Mouse (Mus musculus): ENCODE measurements around the gene Vps9d1. TPM values are rescaled to one million over a fixed set of nuclear protein-coding genes. Genes with fewer than 3 reads are reported as not detected.
A peak's percentile ranks its signal among the peaks of the same experiment; 100 is the strongest.

Gene Vps9d1
- total RNA-seq, 2 experiments from 2014 or later = 4.6 to 12.1 TPM

DNA sequence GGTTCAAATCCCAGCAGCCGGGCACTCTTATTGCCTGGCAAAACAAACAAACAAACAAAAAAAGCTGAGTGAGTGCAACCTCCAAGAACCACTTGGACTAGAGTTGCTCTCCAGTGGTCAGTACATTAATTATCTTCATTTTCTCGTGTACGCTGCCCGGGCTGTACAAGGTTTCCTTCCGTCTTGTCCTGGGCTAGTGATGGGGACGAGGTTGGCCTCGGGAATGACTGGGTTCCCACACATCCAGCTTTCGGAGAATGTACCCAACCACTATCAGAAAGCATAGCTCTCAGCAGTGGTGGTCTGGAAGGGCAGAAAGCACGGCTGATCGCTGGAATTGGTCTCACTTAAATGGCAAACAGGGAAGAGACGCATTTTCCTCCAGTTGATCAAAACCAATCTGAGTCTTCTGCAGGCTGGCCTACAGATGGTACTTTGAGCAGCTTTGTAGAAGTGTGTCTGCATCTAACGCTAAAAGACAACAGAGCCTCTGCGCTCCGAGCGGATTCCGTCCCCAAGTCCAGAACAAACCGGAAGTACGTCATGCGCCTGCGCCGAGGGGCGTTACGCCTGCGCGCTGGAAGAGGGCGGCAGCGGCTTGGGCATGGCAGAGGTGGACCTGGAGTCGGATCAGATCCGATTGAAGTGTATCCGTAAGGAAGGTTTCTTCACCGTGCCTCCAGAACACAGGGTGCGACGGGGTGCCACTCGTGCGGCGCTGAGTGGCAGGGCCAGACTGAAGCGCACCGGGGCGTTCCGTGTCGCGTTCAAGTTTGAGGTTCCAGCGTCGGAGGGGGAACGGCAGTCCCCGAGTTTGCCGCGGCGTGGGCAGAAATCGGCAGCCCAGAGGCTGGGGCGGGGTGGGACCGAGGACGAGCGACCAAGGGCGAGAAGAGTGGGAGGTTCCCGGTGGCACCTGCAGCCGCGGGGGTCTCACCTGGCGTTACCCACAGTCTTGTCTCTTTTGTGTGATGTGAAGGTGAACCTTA lies 29.6 kb downstream of the Vps9d1 start, which contains the start of gene Cdk10:
TSS of gene Cdk10 (plus strand) at position 565 of the 989 bp plus-strand sequence.
- ATAC-seq (replicated peaks; ENCODE audit: low FRiP score, low TSS enrichment, poor library complexity, severe bottlenecking) = peak; percentile 91

DNA sequence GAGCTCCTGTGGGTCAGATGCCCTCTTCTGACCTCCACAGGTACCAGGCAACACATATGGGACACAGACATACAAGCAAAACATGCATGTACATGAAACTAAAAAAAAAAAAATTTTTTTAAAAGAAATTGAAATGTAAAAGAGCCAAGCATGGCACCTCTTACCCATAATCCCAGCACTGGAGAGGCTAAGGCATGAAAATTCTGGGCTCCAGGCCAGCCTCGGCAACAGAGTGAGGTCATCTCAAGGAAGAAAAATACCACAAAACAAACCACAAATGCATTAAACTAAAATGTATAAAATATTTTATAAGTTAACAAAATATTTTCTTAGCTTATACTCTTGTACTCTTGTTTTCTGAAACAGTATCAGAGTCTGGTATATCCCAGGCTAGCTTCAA lies 33.2 kb downstream of the Vps9d1 start:
- no peak for ATAC-seq (replicated peaks; ENCODE audit: low FRiP score, low TSS enrichment, poor library complexity, severe bottlenecking)

DNA sequence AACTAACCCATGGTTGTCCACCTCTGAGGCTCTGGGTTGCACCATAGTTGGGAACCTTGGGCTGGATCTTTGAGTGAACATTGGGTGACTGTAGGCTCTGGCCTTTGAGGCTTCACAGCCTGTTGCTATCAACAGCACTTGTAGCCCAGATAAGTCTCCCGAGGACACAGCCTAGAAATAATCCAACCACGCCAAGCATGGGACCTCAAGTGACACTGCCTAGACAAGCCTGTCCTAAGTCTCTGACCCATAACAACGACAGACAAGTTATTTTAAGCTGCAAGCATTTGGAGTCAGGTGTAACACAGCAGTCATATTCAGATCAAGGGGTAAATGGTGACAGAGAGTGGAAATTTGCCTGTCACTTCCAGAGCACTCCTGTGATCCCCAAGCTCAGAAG lies 38.7 kb downstream of the Vps9d1 start:
- no peak for ATAC-seq (replicated peaks; ENCODE audit: low FRiP score, low TSS enrichment, poor library complexity, severe bottlenecking)

DNA sequence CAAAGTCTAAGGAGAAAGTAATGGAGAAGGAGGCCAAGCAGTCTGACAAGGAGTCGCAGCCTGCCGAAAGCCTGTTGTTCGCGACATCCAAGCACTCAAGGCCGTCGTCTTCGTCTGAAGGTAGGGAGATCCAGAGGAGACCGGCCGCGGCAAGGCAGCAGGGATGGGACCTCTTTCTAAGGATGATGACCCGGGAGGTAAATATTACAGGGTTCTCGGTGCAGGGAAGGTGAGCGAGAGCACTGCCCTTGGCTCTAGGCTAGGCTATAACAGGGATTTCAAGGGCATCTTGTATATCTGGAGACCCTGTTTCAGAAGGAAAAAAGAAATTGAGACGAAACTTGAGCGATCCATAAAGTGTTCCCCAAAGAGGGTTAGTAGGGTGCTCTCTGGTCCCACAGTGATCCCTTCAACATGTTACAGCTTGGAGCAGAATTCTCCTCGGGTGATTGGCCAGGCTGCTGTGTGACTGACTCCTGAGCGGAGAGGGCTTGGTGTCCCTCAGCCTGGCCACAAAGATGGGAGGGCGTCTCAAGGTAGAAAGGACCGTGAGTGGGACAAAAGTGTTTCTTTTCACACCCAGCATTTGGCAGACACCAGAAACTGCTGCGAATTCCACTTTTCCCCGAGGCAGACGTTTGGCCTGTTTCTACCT lies 40.9 kb downstream of the Vps9d1 start:
- ATAC-seq (replicated peaks; ENCODE audit: low FRiP score, low TSS enrichment, poor library complexity, severe bottlenecking) = 0 out of 2 replicates have a peak, but pooled peaks have one; percentile 8

DNA sequence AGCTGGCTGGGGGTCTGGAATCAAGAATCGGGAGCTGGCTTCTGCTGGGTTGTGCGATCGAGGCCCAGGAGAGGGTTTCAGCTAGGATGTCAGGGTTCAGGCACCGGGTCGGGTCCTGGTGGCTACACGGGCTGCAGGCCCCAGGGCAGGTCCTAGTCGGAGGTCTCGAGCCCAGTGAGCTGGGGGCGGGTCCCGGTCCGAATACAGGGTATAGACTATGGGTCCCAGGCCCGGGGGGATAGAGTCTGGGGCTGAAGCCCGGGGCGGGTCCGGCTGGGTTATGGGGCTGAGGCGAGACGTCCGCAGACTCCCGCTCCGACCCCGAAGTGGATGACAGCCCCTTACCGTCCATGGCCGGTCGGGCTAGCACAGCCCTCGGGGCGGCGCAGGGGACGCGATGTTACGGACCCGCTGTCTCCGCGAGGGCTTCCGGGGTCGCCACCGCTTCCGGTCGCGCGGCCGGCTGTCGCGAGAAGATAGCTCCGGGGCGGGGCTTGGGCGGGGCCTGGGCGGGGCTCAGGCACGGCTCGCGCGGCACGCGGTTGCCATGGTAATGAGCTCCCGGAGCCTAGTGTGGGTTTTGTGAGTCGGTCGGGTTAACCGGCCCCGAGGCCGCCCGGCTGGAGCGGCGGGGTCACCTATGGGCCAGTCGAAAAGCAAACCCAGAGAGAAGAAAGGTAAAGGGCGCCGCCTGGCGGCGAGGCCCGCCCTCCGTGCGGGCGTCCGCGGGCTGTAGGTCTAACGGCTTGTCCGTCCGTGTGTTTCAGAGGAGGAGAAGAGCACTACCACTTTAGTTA lies 41.6 kb downstream of the Vps9d1 start, which contains the start of the genes Chmp1a and Spata33:
TSS of gene Chmp1a (minus strand) at position 443 of the 797 bp plus-strand sequence.
TSS of gene Spata33 (plus strand) at position 512 of the 797 bp plus-strand sequence.
- peak; percentile 70 for ATAC-seq (replicated peaks; ENCODE audit: low FRiP score, low TSS enrichment, poor library complexity, severe bottlenecking)

DNA sequence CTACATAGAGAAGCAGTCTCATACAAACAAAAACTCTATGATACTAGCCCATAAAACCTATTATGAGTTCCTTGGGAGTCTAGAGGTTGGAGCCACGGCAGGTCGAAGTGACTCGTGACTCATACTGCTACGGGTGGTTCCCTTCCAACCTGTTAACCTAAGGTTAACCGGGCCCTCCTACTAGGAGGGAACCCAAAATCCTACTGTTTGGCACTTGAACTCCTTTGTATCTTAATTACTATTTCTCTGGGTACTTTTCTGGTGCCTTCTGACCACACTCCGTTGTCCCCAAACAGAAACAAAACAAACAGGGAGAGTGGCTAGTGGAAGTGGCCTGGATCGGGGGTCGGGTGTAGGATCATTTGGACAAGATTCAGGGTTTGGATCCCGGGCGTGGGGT lies 42.3 kb downstream of the Vps9d1 start:
- no peak for ATAC-seq (replicated peaks; ENCODE audit: low FRiP score, low TSS enrichment, poor library complexity, severe bottlenecking)

DNA sequence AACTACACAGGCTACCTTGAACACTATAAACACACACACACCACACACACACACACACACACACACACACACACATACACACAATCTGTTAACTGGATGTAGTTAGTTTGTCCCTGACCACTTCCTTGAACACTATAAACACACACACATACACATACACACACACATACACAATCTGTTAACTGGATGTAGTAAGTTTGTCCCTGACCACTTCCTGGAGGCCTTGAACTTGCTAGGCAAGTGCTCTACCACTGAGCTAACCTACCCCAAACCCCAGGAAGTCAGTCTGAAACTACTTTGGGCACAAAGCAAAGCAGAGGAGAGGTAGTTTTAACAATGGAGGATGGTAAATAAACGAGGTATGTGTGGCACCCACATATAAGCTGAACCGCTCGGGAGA lies 50.6 kb downstream of the Vps9d1 start:
- no peak for ATAC-seq (replicated peaks; ENCODE audit: low FRiP score, low TSS enrichment, poor library complexity, severe bottlenecking)

DNA sequence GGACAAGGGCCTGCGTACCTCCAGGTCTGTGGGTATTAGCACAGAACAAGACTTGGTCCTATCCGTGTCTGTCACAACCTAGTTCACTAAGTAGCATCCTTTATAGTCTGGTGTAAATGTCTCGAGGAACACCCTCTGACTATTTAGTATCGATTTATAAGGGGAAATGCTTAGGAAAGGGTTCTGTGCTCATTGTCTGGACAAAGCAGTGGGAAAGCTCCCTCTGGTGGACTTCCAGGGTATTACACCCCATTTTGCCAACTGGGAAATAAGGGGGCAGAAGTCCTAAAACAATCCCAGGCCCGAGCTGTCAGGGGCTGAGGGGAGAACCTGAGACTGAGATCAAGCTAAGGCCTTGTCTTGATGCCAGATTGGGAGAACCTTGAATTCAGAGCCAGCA lies 51.9 kb downstream of the Vps9d1 start:
- ATAC-seq (replicated peaks; ENCODE audit: low FRiP score, low TSS enrichment, poor library complexity, severe bottlenecking) = peak; percentile 51; the same call in 1 of the 2 replicates

DNA sequence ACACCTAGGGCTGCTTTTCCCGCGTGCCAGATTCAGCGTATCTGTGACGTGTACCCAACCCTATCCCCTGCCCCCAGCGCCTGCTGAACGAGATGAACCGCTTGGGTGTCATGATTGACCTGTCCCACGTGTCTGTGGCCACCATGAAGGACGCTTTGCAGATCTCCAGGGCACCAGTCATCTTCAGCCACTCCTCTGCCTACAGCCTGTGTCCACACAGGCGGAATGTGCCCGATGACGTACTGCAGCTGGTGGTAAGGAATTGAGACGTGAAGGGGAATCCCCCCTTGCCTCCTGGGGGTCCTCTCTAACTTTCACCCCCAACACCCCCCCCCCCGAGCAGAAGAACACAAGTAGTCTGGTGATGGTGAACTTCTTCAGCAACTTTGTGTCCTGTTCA lies 54.3 kb downstream of the Vps9d1 start:
- ATAC-seq (replicated peaks; ENCODE audit: low FRiP score, low TSS enrichment, poor library complexity, severe bottlenecking) = no peak

DNA sequence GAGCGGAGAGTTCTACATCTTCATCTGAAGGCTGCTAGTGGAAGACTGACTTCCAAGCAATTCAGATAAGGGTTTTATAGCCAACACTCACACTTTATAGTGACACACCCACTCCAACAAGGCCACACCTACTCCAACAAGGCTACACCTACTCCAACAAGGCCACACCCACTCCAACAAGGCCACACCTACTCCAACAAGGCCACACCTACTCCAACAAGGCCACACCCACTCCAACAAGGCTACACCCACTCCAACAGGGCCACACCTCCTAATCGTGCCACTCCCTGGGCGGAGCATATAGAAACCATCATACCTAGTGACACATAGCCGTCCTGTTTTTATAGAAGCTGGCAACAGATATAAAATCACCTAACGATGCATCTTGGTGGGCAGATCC lies 57.1 kb downstream of the Vps9d1 start:
- peak; percentile 59; the same call in 1 of the 2 replicates for ATAC-seq (replicated peaks; ENCODE audit: low FRiP score, low TSS enrichment, poor library complexity, severe bottlenecking)

DNA sequence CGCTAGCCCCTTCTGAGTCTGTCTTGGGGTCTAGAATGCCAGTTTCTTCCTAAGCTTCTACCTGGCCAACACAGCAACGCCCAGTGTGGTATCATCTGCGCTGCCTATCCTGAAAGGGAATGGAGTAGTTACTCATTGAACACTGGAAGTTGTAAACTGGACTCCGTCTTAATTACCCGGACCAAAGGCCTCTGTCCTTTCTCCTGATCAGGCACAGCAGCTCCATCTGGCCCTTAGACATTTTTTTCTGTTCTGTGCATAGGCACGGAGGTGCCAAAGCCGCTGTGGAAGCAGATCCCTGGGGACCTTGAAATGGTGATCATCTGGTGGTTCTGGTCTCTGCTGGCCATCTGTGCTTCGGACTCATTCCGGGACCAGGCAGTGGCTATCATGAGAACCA lies 60.4 kb downstream of the Vps9d1 start:
- no peak for ATAC-seq (replicated peaks; ENCODE audit: low FRiP score, low TSS enrichment, poor library complexity, severe bottlenecking)

Other genes starting within 250 kb of the Vps9d1 start
- gene Ankrd11, start 212.1 kb downstream of the Vps9d1 start, total RNA-seq (2014; fragmentation: Nextera tagmentation) = 97.9 and 99.4 TPM in 2 replicates
- gene Ankrd11, start 212.1 kb downstream of the Vps9d1 start, total RNA-seq (2017) = 57.1 and 57.3 TPM in 2 replicates
- 89.0 and 94.3 TPM in 2 replicates for gene Spg7, start 191.4 kb downstream of the Vps9d1 start, total RNA-seq (2014; fragmentation: Nextera tagmentation)
- gene Spg7, start 191.4 kb downstream of the Vps9d1 start, total RNA-seq (2017) = 60.1 and 68.2 TPM in 2 replicates
- gene Rpl13, start 152.0 kb downstream of the Vps9d1 start, total RNA-seq (2014; fragmentation: Nextera tagmentation) = 2,414 and 2,637 TPM in 2 replicates
- 3,345 and 3,531 TPM in 2 replicates for gene Rpl13, start 152.0 kb downstream of the Vps9d1 start, total RNA-seq (2017)
- 1.5 and 2.3 TPM in 2 replicates for gene Cpne7, start 137.0 kb downstream of the Vps9d1 start, total RNA-seq (2014; fragmentation: Nextera tagmentation)
- 1.0 and 1.2 TPM in 2 replicates for gene Cpne7, start 137.0 kb downstream of the Vps9d1 start, total RNA-seq (2017)
- not detected in 2 replicates for gene Sult5a1, start 96.0 kb downstream of the Vps9d1 start, total RNA-seq (2014; fragmentation: Nextera tagmentation)
- gene Sult5a1, start 96.0 kb downstream of the Vps9d1 start, total RNA-seq (2017) = not detected in 2 replicates
- not detected in 2 replicates for gene Dpep1, start 68.1 kb downstream of the Vps9d1 start, total RNA-seq (2014; fragmentation: Nextera tagmentation)
- not detected in 2 replicates for gene Dpep1, start 68.1 kb downstream of the Vps9d1 start, total RNA-seq (2017)
- 44.4 and 57.1 TPM in 2 replicates for gene Chmp1a, start 41.6 kb downstream of the Vps9d1 start, total RNA-seq (2014; fragmentation: Nextera tagmentation)
- 25.8 and 34.0 TPM in 2 replicates for gene Chmp1a, start 41.6 kb downstream of the Vps9d1 start, total RNA-seq (2017)
- 0.59 and 1.8 TPM in 2 replicates for gene Spata33, start 41.5 kb downstream of the Vps9d1 start, total RNA-seq (2014; fragmentation: Nextera tagmentation)
- 0.66 and 1.1 TPM in 2 replicates for gene Spata33, start 41.5 kb downstream of the Vps9d1 start, total RNA-seq (2017)
- 45.0 and 57.8 TPM in 2 replicates for gene Cdk10, start 29.5 kb downstream of the Vps9d1 start, total RNA-seq (2014; fragmentation: Nextera tagmentation)
- 33.7 and 35.4 TPM in 2 replicates for gene Cdk10, start 29.5 kb downstream of the Vps9d1 start, total RNA-seq (2017)
- 1.8 and 1.9 TPM in 2 replicates for gene Spata2l, start 18.1 kb downstream of the Vps9d1 start, total RNA-seq (2014; fragmentation: Nextera tagmentation)
- 0.27 TPM in 1 of 2 replicates, not detected in the other for gene Spata2l, start 18.1 kb downstream of the Vps9d1 start, total RNA-seq (2017)
- gene Zfp276, start 153 bp downstream of the Vps9d1 start, total RNA-seq (2014; fragmentation: Nextera tagmentation) = 8.3 and 16.8 TPM in 2 replicates
- 5.7 and 8.2 TPM in 2 replicates for gene Zfp276, start 153 bp downstream of the Vps9d1 start, total RNA-seq (2017)
- gene Fanca, start 64.2 kb upstream of the Vps9d1 start, total RNA-seq (2014; fragmentation: Nextera tagmentation) = 88.7 and 92.5 TPM in 2 replicates
- 48.6 and 64.9 TPM in 2 replicates for gene Fanca, start 64.2 kb upstream of the Vps9d1 start, total RNA-seq (2017)
- gene Spire2, start 78.4 kb upstream of the Vps9d1 start, total RNA-seq (2014; fragmentation: Nextera tagmentation) = 4.3 and 5.9 TPM in 2 replicates
- 5.3 and 7.0 TPM in 2 replicates for gene Spire2, start 78.4 kb upstream of the Vps9d1 start, total RNA-seq (2017)
- 140 and 145 TPM in 2 replicates for gene Tcf25, start 119.4 kb upstream of the Vps9d1 start, total RNA-seq (2014; fragmentation: Nextera tagmentation)
- gene Tcf25, start 119.4 kb upstream of the Vps9d1 start, total RNA-seq (2017) = 104 and 227 TPM in 2 replicates
- 0.92 and 1.7 TPM in 2 replicates for gene Mc1r, start 152.8 kb upstream of the Vps9d1 start, total RNA-seq (2014; fragmentation: Nextera tagmentation)
- gene Mc1r, start 152.8 kb upstream of the Vps9d1 start, total RNA-seq (2017) = 0.91 TPM in 1 of 2 replicates, not detected in the other
- 1.0 and 1.3 TPM in 2 replicates for gene Tubb3, start 157.1 kb upstream of the Vps9d1 start, total RNA-seq (2014; fragmentation: Nextera tagmentation)
- 0.19 TPM in 1 of 2 replicates, not detected in the other for gene Tubb3, start 157.1 kb upstream of the Vps9d1 start, total RNA-seq (2017)
- 60.6 and 61.1 TPM in 2 replicates for gene Def8, start 169.2 kb upstream of the Vps9d1 start, total RNA-seq (2014; fragmentation: Nextera tagmentation)
- gene Def8, start 169.2 kb upstream of the Vps9d1 start, total RNA-seq (2017) = 33.5 and 45.9 TPM in 2 replicates
- 36.2 and 42.0 TPM in 2 replicates for gene Afg3l1, start 223.6 kb upstream of the Vps9d1 start, total RNA-seq (2014; fragmentation: Nextera tagmentation)
- 19.7 and 20.7 TPM in 2 replicates for gene Afg3l1, start 223.6 kb upstream of the Vps9d1 start, total RNA-seq (2017)

Data from megakaryocyte-erythroid progenitor cell, adult 5-6 weeks (primary cell).